Mouse (Mus musculus): ENCODE results near the gene Cd82.
A peak's percentile ranks its signal among the peaks of the same experiment; 100 is the strongest.

GRCm38 (mm10) chr2:93454817-93455591 lies 7.9 kb downstream of the Cd82 start:
- TF ChIP-seq MYOG (IDR thresholded peaks at IDR 0.05; ENCODE audit: control insufficient read depth, extremely low read depth, insufficient read length) (no peak), CTCF (IDR thresholded peaks at IDR 0.05; ENCODE audit: control insufficient read depth, insufficient read depth, insufficient read length) (no peak), MYOD1 (IDR thresholded peaks at IDR 0.05; ENCODE audit: control insufficient read depth, insufficient read length, low read depth) (peak; percentile 18), MAX (IDR thresholded peaks at IDR 0.05) (no peak), USF1 (IDR thresholded peaks at IDR 0.05; ENCODE audit: low read depth) (no peak)
